Mouse (Mus musculus): ENCODE measurements around the gene Kmt5c. TPM values are rescaled to one million over a fixed set of nuclear protein-coding genes. Genes with fewer than 3 reads are reported as not detected.

The Kmt5c gene
- polyA plus RNA-seq (2014; fragmentation: Illumina TruSeq; extraction: RNeasy Lipid Tissue Mini Kit (QIAGEN cat#74804); ENCODE audit: low read depth, low replicate concordance) = 0.89 TPM

GRCm38 (mm10) chr7:4739544-4740275 lies at the start of gene Kmt5c:
TSS of gene Kmt5c (plus strand) at chr7:4740115.

GRCm38 (mm10) chr7:4690387-4690786 lies 49.5 kb upstream of the Kmt5c start, which contains the start of gene Brsk1:
TSS of gene Brsk1 (plus strand) at chr7:4690604.

GRCm38 (mm10) chr7:4725169-4725568 lies 14.7 kb upstream of the Kmt5c start, which contains the start of gene Tmem150b:
TSS of gene Tmem150b (minus strand) at chr7:4725249.

GRCm38 (mm10) chr7:4752821-4753570 lies 13.1 kb downstream of the Kmt5c start, which contains the start of gene Cox6b2:
TSS of gene Cox6b2 (minus strand) at chr7:4753094.

GRCm38 (mm10) chr7:4771202-4771601 lies 31.3 kb downstream of the Kmt5c start, which contains the start of gene Fam71e2:
TSS of gene Fam71e2 (minus strand) at chr7:4771302.

GRCm38 (mm10) chr7:4782759-4783158 lies 42.8 kb downstream of the Kmt5c start, which contains the start of the genes Il11 and Tmem190:
TSS of gene Il11 (minus strand) at chr7:4782859.
TSS of gene Tmem190 (plus strand) at chr7:4782937.

GRCm38 (mm10) chr7:4789436-4789935 lies 49.6 kb downstream of the Kmt5c start, which contains the start of gene Tmem238:
TSS of gene Tmem238 (minus strand) at chr7:4789656.

GRCm38 (mm10) chr7:4792278-4793212 lies 52.6 kb downstream of the Kmt5c start, which contains the start of gene Rpl28:
TSS of gene Rpl28 (plus strand) at chr7:4792874.

Other genes with a start within 250 kb of the Kmt5c start
- 2.8 TPM for gene Ppp1r12c, start 238.4 kb upstream of the Kmt5c start, polyA plus RNA-seq (2014; fragmentation: Illumina TruSeq; extraction: RNeasy Lipid Tissue Mini Kit (QIAGEN cat#74804); ENCODE audit: low read depth, low replicate concordance)
- 0.85 TPM for gene Tnnt1, start 223.7 kb upstream of the Kmt5c start, polyA plus RNA-seq (2014; fragmentation: Illumina TruSeq; extraction: RNeasy Lipid Tissue Mini Kit (QIAGEN cat#74804); ENCODE audit: low read depth, low replicate concordance)
- not detected for gene Tnni3, start 215.9 kb upstream of the Kmt5c start, polyA plus RNA-seq (2014; fragmentation: Illumina TruSeq; extraction: RNeasy Lipid Tissue Mini Kit (QIAGEN cat#74804); ENCODE audit: low read depth, low replicate concordance)
- not detected for gene Dnaaf3, start 207.7 kb upstream of the Kmt5c start, polyA plus RNA-seq (2014; fragmentation: Illumina TruSeq; extraction: RNeasy Lipid Tissue Mini Kit (QIAGEN cat#74804); ENCODE audit: low read depth, low replicate concordance)
- gene Syt5, start 192.6 kb upstream of the Kmt5c start, polyA plus RNA-seq (2014; fragmentation: Illumina TruSeq; extraction: RNeasy Lipid Tissue Mini Kit (QIAGEN cat#74804); ENCODE audit: low read depth, low replicate concordance) = not detected
- gene Ptprh, start 136.1 kb upstream of the Kmt5c start, polyA plus RNA-seq (2014; fragmentation: Illumina TruSeq; extraction: RNeasy Lipid Tissue Mini Kit (QIAGEN cat#74804); ENCODE audit: low read depth, low replicate concordance) = not detected
- 3.1 TPM for gene Tmem86b, start 108.7 kb upstream of the Kmt5c start, polyA plus RNA-seq (2014; fragmentation: Illumina TruSeq; extraction: RNeasy Lipid Tissue Mini Kit (QIAGEN cat#74804); ENCODE audit: low read depth, low replicate concordance)
- gene Ppp6r1, start 81.1 kb upstream of the Kmt5c start, polyA plus RNA-seq (2014; fragmentation: Illumina TruSeq; extraction: RNeasy Lipid Tissue Mini Kit (QIAGEN cat#74804); ENCODE audit: low read depth, low replicate concordance) = 11.6 TPM
- not detected for gene Hspbp1, start 55.0 kb upstream of the Kmt5c start, polyA plus RNA-seq (2014; fragmentation: Illumina TruSeq; extraction: RNeasy Lipid Tissue Mini Kit (QIAGEN cat#74804); ENCODE audit: low read depth, low replicate concordance)
- 0.24 TPM for gene Brsk1, start 49.5 kb upstream of the Kmt5c start, polyA plus RNA-seq (2014; fragmentation: Illumina TruSeq; extraction: RNeasy Lipid Tissue Mini Kit (QIAGEN cat#74804); ENCODE audit: low read depth, low replicate concordance)
- not detected for gene Tmem150b, start 14.9 kb upstream of the Kmt5c start, polyA plus RNA-seq (2014; fragmentation: Illumina TruSeq; extraction: RNeasy Lipid Tissue Mini Kit (QIAGEN cat#74804); ENCODE audit: low read depth, low replicate concordance)
- not detected for gene Cox6b2, start 13.0 kb downstream of the Kmt5c start, polyA plus RNA-seq (2014; fragmentation: Illumina TruSeq; extraction: RNeasy Lipid Tissue Mini Kit (QIAGEN cat#74804); ENCODE audit: low read depth, low replicate concordance)
- not detected for gene Fam71e2, start 31.2 kb downstream of the Kmt5c start, polyA plus RNA-seq (2014; fragmentation: Illumina TruSeq; extraction: RNeasy Lipid Tissue Mini Kit (QIAGEN cat#74804); ENCODE audit: low read depth, low replicate concordance)
- 0.20 TPM for gene Il11, start 42.7 kb downstream of the Kmt5c start, polyA plus RNA-seq (2014; fragmentation: Illumina TruSeq; extraction: RNeasy Lipid Tissue Mini Kit (QIAGEN cat#74804); ENCODE audit: low read depth, low replicate concordance)
- not detected for gene Tmem190, start 42.8 kb downstream of the Kmt5c start, polyA plus RNA-seq (2014; fragmentation: Illumina TruSeq; extraction: RNeasy Lipid Tissue Mini Kit (QIAGEN cat#74804); ENCODE audit: low read depth, low replicate concordance)
- gene Tmem238, start 49.5 kb downstream of the Kmt5c start, polyA plus RNA-seq (2014; fragmentation: Illumina TruSeq; extraction: RNeasy Lipid Tissue Mini Kit (QIAGEN cat#74804); ENCODE audit: low read depth, low replicate concordance) = 1.3 TPM
- gene Rpl28, start 52.8 kb downstream of the Kmt5c start, polyA plus RNA-seq (2014; fragmentation: Illumina TruSeq; extraction: RNeasy Lipid Tissue Mini Kit (QIAGEN cat#74804); ENCODE audit: low read depth, low replicate concordance) = 11.3 TPM
- 2.9 TPM for gene Ube2s, start 72.5 kb downstream of the Kmt5c start, polyA plus RNA-seq (2014; fragmentation: Illumina TruSeq; extraction: RNeasy Lipid Tissue Mini Kit (QIAGEN cat#74804); ENCODE audit: low read depth, low replicate concordance)
- 3.2 TPM for gene Shisa7, start 104.6 kb downstream of the Kmt5c start, polyA plus RNA-seq (2014; fragmentation: Illumina TruSeq; extraction: RNeasy Lipid Tissue Mini Kit (QIAGEN cat#74804); ENCODE audit: low read depth, low replicate concordance)
- 2.9 TPM for gene Isoc2b, start 130.1 kb downstream of the Kmt5c start, polyA plus RNA-seq (2014; fragmentation: Illumina TruSeq; extraction: RNeasy Lipid Tissue Mini Kit (QIAGEN cat#74804); ENCODE audit: low read depth, low replicate concordance)
- 5.4 TPM for gene Isoc2a, start 137.0 kb downstream of the Kmt5c start, polyA plus RNA-seq (2014; fragmentation: Illumina TruSeq; extraction: RNeasy Lipid Tissue Mini Kit (QIAGEN cat#74804); ENCODE audit: low read depth, low replicate concordance)
- not detected for gene Gm36210, start 166.4 kb downstream of the Kmt5c start, polyA plus RNA-seq (2014; fragmentation: Illumina TruSeq; extraction: RNeasy Lipid Tissue Mini Kit (QIAGEN cat#74804); ENCODE audit: low read depth, low replicate concordance)
- not detected for gene Zfp628, start 175.1 kb downstream of the Kmt5c start, polyA plus RNA-seq (2014; fragmentation: Illumina TruSeq; extraction: RNeasy Lipid Tissue Mini Kit (QIAGEN cat#74804); ENCODE audit: low read depth, low replicate concordance)
- 0.57 TPM for gene Nat14, start 181.9 kb downstream of the Kmt5c start, polyA plus RNA-seq (2014; fragmentation: Illumina TruSeq; extraction: RNeasy Lipid Tissue Mini Kit (QIAGEN cat#74804); ENCODE audit: low read depth, low replicate concordance)
- not detected for gene Ssc5d, start 185.7 kb downstream of the Kmt5c start, polyA plus RNA-seq (2014; fragmentation: Illumina TruSeq; extraction: RNeasy Lipid Tissue Mini Kit (QIAGEN cat#74804); ENCODE audit: low read depth, low replicate concordance)
- gene Sbk2, start 224.3 kb downstream of the Kmt5c start, polyA plus RNA-seq (2014; fragmentation: Illumina TruSeq; extraction: RNeasy Lipid Tissue Mini Kit (QIAGEN cat#74804); ENCODE audit: low read depth, low replicate concordance) = not detected
- not detected for gene Sbk3, start 231.1 kb downstream of the Kmt5c start, polyA plus RNA-seq (2014; fragmentation: Illumina TruSeq; extraction: RNeasy Lipid Tissue Mini Kit (QIAGEN cat#74804); ENCODE audit: low read depth, low replicate concordance)

Data from kidney, adult 10 weeks (tissue).